In the genomic region with DNA sequence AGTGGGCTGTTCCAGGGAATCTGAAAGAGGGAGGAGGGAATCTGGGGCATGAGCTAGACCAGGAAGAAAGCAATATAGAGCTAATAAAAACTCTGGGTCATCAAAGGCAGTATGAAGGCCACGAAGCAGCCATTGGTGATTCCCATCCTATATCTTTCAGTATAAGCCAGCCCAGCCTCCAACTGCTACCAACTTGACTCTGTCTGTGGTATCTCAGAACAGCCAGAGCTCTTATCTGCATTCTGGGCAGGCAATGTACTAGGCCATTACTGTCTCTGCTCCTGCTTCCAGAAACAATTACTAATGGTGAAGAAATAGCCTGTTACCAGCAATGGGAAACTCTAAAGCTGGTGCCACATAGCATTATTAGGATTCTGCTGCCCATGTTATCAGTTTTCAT, we compare ENCODE assay signal across 19 mouse cellular contexts.
"Had no signal": no experiment of that assay in that cellular context is flagged by ENCODE, and none has a peak within 500 bp of the region (broad histone marks: within the 10 kb centered on the region; RNA-seq: fewer than 3 reads in every experiment).

No protein-coding gene starts in this region.

- H3K27me3 ChIP-seq: megakaryocyte, embryonic 14.5 days; midbrain, embryonic 12.5 days; neural tube, embryonic 13.5 days; neural tube, embryonic 15.5 days; stomach, embryonic 15.5 days had no signal

- H3K4me3 ChIP-seq: megakaryocyte, embryonic 14.5 days; midbrain, embryonic 10.5 days; midbrain, embryonic 12.5 days; myocyte; neural tube, embryonic 13.5 days; neural tube, embryonic 15.5 days; stomach, embryonic 15.5 days had no signal

- H3K27ac ChIP-seq: liver, embryonic 14.5 days; midbrain, embryonic 10.5 days; midbrain, embryonic 12.5 days; neural tube, embryonic 13.5 days; neural tube, embryonic 15.5 days; stomach, embryonic 15.5 days; stomach, postnatal 0 days had no signal

- H3K4me1 ChIP-seq: megakaryocyte, embryonic 14.5 days; midbrain, embryonic 10.5 days; midbrain, embryonic 12.5 days; neural tube, embryonic 13.5 days; neural tube, embryonic 15.5 days; stomach, embryonic 15.5 days had no signal

- ATAC-seq: midbrain, embryonic 16.5 days had no signal

- H3K36me3 ChIP-seq: midbrain, embryonic 10.5 days; midbrain, embryonic 12.5 days; neural tube, embryonic 13.5 days; neural tube, embryonic 15.5 days; stomach, embryonic 15.5 days had no signal

- DNase-seq: lung, adult 18-20 months; lung, embryonic 14.5 days; lung, postnatal 10 days; lung, postnatal 4 days; midbrain, embryonic 14.5 days; retina, postnatal 1 day; right cerebral cortex, postnatal 14 days; thymus, adult 2 months; thymus, postnatal 36 days had no signal

- H3K9ac ChIP-seq: liver, embryonic 14.5 days; lung, embryonic 14.5 days; midbrain, embryonic 12.5 days; neural tube, embryonic 13.5 days; neural tube, embryonic 15.5 days; stomach, embryonic 15.5 days had no signal

- H3K9me3 ChIP-seq: megakaryocyte, embryonic 14.5 days; midbrain, embryonic 10.5 days; midbrain, embryonic 12.5 days; neural tube, embryonic 13.5 days; neural tube, embryonic 15.5 days; stomach, embryonic 15.5 days had no signal

- H3K4me2 ChIP-seq: lung, embryonic 14.5 days; midbrain, embryonic 12.5 days; neural tube, embryonic 13.5 days; neural tube, embryonic 15.5 days; stomach, embryonic 15.5 days had no signal
